Mouse (Mus musculus) left cerebral cortex, adult 8-10 months (tissue): ENCODE measurements around the gene Vwf. TPM values are rescaled to one million over a fixed set of nuclear protein-coding genes. Genes with fewer than 3 reads are reported as not detected.

Experiments
- DNase-seq, 2 experiments: peaks; one replicate each; pipeline ENCODE4 v3.0.0; 2022; ENCODE audit warnings: low spot score in 2 of 2
- total RNA-seq, 4 experiments: library from RNA; stranded (reverse); gene quantifications; 2 replicates each; pipeline ENCODE4 v1.2.4; 2022

The Vwf gene
- 10 to 100 TPM; 16.7 to 22.3 (median 18.8) TPM for total RNA-seq

GRCm38 (mm10) chr6:125546474-125546873, at the start of gene Vwf:
Gene Vwf, plus strand, starts transcription at chr6:125546774.
- no peak for DNase-seq

DNA sequence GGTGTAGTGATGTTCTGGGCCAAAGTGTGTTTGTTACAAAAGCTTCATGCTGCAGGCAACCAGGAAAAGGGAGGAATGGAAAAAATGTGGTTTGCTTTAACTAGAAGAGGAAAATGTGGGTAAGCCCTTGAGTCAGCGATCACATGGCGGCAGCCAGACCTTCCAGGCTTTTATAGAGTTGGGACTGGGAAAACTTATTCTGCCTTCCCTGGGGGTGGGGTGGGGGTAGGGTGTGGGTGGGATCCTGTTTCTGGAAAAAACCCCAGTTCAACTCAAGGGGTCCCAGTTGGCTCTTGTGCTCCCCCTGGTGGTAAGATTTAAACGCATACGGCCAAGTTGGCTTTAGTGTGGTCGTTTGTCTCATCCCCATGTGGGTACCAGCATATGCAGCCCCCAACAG, 48.5 kb upstream of the Vwf start:
- no peak for DNase-seq

GRCm38 (mm10) chr6:125503186-125503802, 43.3 kb upstream of the Vwf start:
- DNase-seq, result no peak

GRCm38 (mm10) chr6:125504622-125505355, 41.8 kb upstream of the Vwf start:
- no peak for DNase-seq

GRCm38 (mm10) chr6:125506427-125506826, 40.1 kb upstream of the Vwf start:
- DNase-seq, result no peak

GRCm38 (mm10) chr6:125509783-125510182, 36.8 kb upstream of the Vwf start:
- no peak for DNase-seq

DNA sequence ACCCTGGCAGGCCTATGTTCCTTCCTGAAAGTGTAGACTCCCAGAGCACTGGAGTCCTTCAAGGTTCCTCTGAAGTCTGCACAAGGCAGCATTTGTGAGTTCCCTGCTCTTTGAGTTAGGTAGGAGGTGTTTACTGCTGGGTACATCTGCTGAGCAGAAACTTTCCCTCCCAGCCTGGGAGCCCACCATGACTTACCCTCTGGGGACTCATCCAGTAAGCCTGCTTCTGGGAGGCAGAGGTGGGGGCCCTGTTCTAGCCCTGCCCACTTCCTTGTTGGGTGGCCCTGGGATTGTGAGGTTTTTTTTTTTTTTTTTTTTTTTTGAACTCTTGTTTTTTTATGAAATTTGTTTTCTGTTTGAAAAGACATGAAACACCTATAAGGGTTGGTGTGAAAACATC, 35.9 kb upstream of the Vwf start:
- DNase-seq, result no peak

- no peak for DNase-seq
These were observed 35.4 kb upstream of the Vwf start for GRCm38 (mm10) chr6:125511196-125511595.

- DNase-seq, result no peak
These were observed 33.5 kb upstream of the Vwf start for GRCm38 (mm10) chr6:125512950-125513596.

GRCm38 (mm10) chr6:125515503-125516315, 30.9 kb upstream of the Vwf start:
- no peak for DNase-seq

DNA sequence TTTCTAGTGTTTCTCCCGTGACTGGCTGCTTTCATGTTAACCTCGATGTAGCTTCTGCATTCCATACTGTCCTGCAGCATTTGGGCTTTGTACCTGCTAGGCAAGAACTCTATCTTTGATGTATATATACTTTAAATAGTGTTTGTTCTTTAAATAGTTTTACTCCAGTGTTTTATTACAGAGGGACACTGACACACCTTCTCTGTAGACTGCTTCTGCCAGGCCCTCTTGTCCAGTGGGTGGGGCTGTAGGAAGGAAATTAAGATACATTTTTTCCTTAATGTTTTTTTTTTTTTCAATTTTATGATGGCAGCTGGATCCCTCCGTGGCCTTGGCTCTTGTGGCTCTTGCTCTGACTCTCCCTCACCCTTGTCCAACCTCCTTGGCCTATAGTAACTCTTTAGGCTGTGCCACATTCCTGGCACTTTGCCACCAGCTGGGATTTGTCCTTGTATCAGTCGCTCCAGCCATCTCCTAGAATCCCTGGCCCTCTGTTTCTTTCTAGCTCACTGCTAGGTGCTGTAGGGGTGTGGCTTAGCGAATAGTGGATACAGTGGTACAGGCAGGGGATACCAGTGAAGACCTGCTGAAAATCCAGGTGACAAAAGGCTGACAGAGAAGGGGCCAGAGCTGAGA, 24.9 kb upstream of the Vwf start:
- DNase-seq, result no peak

DNA sequence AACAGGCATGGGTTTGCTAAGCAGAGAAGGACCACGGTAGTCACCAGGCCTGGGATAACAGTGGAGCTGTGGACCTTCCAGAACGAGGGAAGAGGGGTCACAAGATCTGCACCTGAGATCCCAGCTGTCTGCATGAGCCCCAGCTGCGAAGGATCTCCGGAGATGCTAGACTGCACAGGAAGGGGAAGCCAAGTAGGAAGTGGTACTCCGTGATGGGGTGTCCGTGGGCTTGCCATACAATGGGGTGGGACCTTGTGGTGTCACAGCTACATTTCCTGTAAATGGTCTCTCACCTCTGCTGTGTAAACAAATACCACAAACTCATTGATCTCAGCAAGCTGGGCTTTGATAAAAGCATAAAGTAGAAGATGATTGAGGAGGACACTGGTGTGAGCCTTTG, 22.5 kb upstream of the Vwf start:
- no peak for DNase-seq

DNA sequence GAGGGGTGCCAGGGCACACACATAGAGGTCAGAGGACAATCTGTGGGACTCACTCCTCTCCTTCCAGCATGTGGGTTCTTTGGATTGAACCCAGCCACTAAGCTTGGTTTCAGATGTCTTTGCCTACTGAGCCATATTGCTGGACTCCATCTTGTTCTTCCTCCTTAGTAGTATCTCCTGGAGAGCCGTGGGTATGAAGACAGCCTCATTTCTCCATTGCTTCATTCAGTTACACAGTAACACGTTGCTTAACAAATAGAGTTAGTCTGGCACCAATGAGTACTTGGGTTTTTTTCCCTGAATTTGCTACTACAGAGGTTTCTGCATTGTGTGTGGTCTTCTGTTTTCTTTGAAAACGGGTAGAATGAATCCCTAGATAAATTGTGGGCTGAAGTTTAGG, 20.5 kb upstream of the Vwf start:
- DNase-seq, result no peak

DNA sequence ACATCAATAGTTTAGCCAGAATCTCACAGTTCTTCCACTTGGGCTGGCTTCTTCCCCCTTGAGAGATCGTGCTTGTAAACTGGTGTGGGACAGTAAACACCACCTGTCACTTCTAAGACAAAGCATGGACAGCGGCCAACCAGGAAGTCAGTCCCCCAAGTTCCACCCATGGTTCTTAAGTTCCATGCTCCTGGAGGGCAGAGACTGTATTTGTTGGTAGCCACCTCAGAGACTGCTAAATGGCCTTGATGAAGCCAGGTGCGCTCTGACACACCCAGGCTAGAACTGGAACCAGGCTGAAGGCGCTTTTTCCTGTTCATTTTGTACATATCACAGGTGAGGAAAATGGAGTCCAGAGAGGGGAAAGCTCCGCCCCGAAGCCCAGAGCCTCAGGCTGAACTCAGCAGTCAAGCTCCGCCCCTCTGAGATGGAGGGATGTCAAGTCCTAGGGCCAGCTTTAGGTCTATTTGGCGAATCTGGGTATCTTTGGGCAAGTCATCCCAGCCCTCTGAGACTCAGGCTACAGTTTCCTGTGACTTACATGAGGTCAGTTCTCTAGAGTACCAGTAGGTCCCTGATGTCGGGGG, 17.9 kb upstream of the Vwf start:
- DNase-seq, result no peak

GRCm38 (mm10) chr6:125529479-125529878, 17.1 kb upstream of the Vwf start:
- DNase-seq, result no peak

DNA sequence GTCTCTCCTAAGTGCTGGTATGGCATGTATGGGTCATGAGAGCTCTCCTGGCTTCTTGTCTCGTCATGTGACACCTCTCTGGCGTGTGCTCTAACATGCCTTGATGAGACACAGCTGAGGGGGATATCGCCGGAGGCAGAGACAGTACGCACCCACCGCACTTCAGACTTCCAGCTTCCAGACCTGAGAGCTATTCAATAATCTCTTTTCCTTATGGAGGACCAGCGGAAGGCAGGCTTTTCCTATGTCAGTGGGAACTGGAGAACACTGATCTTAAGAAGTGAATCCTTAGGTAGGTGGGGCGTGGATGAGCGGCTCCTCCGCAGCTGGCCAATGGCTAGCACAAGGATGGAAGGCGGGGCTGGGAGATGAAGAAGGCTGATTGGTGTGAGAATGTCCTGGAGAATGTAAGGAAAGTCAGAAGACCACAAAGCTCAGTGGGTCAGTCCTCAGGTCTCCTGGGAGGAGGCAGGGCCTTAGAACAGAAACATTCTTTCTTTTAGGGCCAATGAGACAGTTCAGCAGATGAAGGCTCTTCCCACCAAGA, 13.4 kb upstream of the Vwf start:
- no peak for DNase-seq

GRCm38 (mm10) chr6:125534990-125535389, 11.6 kb upstream of the Vwf start:
- DNase-seq, result no peak

GRCm38 (mm10) chr6:125538469-125538868, 8.1 kb upstream of the Vwf start:
- DNase-seq, result no peak

- no peak for DNase-seq
These were observed 7.2 kb upstream of the Vwf start for GRCm38 (mm10) chr6:125539423-125539822.

- DNase-seq, result no peak
These were observed 6.4 kb upstream of the Vwf start for GRCm38 (mm10) chr6:125540199-125540598.

- DNase-seq, result no peak
These were observed 5.7 kb upstream of the Vwf start for GRCm38 (mm10) chr6:125540826-125541225.
